Mouse (Mus musculus) left cerebral cortex, adult 9 months (tissue): Measurements from ENCODE around the gene Tmem88.
A peak's percentile ranks its signal among the peaks of the same experiment; 100 is the strongest.

Experiments
- DNase-seq, 2 experiments: peaks; one replicate each; pipeline ENCODE4 v3.0.0; 2022; ENCODE audit warnings: low spot score in 2 of 2

Tmem88 gene

GRCm38 (mm10) chr11:69382478-69383105 lies 15.4 kb downstream of the Tmem88 start:
- no peak for DNase-seq

DNA sequence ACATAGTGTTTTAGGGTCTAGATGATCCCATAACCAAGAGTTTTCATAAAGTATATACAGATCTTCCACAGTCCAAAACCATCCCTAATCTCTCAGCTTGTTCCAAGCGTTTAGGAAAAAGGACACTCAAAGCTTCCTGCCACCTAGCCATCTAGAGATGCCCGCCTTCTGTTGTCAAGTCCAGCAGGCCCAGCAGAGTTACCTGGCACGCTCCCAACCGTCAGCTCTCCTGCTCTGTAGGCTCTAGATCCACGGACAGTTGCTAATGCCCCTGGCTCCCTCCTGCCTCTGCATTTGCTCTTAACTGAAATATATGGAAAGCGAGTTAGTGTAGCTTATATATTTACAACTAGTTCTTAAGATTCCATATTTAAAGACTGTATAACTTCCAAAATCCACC lies 16.7 kb downstream of the Tmem88 start:
- DNase-seq, result no peak

- no peak for DNase-seq
These were observed 18.4 kb downstream of the Tmem88 start for GRCm38 (mm10) chr11:69379600-69379999.

GRCm38 (mm10) chr11:69377766-69378165 lies 20.3 kb downstream of the Tmem88 start:
- DNase-seq, result no peak

GRCm38 (mm10) chr11:69375646-69376045 lies 22.4 kb downstream of the Tmem88 start:
- DNase-seq, result no peak

- no peak for DNase-seq
These were observed 24.6 kb downstream of the Tmem88 start for GRCm38 (mm10) chr11:69373223-69373965.

GRCm38 (mm10) chr11:69372780-69373170 lies 25.3 kb downstream of the Tmem88 start:
- DNase-seq, result no peak

DNA sequence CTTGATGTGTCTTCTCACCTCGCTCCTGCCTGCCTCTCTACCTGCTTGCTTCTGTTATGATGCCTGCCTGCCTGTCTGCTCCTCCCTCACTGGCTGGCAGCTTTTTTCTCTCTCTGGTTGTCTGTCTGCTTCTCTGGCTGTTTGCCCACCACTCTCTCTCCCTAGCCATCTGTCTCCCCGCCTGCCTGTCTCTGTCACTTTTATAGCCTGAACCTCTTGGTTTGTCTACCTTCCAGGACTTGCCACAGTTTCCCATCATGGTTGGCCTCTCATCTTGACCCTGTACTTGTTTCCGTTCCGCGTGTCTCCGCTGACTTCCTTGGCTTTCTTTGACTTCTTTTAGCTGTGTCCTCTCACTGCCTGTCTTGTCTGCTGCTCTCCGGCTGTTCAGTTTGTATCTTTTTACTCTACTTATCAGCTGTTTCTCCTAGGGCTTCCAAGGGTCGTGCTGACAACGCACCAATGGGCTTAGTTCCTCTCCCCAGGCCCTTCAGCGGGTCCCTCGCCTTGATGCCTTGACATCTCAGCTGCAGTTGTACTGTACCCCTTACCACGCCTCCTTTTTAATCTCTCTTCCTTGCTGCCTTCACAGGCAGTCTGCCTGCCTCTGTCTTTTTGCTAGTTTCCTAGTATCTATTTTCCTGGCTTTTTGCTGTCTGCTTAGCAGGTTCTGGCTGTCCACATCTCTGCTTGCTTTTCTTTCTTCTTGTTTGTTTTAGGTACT lies 25.8 kb downstream of the Tmem88 start:
- peak in 1 of 2 experiments; percentile 68 for DNase-seq

DNA sequence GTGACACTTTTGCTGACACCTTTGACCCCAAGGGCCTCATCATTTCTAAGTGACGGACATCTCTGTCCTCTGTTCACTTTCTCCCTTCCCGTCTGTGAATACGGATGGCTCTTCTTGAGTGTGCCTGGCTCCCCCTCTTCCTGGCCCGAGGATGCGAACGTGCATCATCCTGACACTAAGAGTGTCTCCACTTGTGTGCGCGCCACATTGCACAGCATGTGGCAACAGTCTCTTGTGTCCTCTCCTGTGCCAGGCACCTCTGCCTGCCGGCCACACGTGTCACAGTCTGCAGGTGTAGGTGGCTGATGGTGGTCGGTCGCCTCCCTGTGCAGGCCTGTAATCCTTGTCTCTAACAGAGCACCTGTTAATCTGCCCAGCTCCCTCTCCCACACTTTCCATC lies 26.4 kb downstream of the Tmem88 start:
- DNase-seq, result no peak

DNA sequence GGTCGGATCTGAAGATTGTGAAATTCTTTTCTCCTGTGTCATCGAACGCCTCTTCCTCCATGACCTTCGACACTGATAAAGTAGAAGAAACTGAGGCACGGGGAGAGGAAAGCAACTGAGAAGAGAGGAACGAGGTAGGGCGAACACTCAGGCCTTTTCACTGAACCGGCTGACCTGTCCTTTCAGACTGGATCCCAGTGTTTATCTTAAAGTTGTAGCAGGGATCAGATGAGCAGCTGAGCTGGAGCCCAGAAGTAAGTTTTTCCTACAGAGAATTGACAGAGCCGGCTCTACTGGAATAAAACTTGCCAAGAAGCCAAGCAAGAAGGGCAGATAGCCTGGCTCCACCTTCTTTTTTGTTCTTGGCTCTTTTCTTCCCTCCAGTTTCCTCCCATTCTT lies 27.2 kb downstream of the Tmem88 start:
- DNase-seq, result no peak

DNA sequence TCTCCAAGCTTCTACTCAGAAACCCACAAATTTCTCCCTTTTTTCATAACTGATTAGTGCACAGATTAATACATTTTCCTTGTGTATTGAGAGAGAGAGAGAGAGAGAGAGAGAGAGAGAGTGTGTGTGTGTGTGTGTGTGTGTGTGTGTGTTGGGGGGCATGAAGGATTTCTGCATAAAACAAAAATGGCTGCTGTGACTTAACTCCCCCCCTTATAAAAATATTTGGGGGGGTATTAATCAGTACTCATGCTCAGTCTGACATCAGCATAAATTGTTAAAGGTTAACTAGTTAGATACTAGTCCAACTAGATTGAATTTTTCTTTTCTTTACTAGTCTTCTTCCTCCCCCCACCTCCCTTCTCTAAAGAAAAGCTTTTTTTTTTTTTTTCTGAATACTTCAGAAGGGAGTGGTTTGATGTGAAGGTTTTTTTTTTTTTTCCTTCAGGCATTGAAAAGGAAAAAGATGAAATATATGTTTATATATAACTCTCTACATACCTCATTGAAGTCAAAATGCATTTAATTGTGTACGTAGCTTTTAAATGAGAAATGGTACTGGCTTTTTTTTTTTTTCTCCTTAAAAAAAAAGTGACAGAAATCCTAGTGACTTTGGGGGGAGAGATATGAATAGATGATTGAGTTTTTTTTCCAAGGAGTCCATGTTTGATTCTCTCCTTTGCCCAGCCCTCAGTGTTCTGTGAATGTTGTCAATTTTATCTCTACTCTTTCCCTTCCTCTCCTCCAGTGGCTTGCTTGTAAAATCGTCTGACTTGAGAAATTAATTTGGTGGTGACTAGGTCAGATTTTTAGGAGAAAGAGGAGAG lies 27.8 kb downstream of the Tmem88 start:
- DNase-seq, result no peak

DNA sequence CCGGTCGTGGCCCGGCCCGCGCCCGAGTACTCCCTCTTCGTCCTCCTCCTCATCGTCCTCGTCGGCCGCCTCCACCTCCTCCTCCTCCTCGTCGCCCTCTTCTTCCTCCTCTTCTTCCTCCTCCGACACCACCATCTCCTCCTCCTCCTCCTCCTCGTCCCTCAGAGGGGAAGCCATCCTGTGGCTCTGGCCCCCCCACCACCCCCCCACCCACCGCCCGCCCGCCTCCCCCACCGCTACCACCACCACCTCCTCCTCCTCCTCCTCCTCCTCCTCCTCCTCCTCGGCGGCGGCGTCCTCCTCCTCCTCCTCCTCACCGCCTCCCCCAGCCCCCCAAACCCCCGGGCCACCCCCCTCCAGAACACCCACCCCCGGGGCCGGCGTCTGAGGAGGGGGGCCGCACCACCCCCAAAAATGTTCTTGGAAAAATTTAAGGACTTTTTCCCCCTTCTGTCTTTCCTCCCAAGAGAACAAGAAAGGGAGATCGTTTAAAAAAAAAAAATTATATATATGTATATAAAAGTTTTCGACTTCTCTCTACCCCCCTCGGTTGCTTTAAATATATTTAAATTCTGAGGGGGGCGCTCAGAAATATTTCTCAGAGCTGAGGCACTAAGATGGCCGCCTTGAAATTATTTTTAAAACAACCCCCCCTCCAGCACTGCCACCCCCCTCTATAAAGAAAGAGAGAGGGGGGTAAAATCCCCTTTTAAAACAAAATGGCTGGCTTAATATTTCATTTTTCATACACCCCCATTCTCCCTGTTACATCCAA lies 28.6 kb downstream of the Tmem88 start, which contains the start of gene Chd3:
TSS of gene Chd3 (minus strand) at position 192 of the 775 bp plus-strand sequence.
- no peak for DNase-seq

DNA sequence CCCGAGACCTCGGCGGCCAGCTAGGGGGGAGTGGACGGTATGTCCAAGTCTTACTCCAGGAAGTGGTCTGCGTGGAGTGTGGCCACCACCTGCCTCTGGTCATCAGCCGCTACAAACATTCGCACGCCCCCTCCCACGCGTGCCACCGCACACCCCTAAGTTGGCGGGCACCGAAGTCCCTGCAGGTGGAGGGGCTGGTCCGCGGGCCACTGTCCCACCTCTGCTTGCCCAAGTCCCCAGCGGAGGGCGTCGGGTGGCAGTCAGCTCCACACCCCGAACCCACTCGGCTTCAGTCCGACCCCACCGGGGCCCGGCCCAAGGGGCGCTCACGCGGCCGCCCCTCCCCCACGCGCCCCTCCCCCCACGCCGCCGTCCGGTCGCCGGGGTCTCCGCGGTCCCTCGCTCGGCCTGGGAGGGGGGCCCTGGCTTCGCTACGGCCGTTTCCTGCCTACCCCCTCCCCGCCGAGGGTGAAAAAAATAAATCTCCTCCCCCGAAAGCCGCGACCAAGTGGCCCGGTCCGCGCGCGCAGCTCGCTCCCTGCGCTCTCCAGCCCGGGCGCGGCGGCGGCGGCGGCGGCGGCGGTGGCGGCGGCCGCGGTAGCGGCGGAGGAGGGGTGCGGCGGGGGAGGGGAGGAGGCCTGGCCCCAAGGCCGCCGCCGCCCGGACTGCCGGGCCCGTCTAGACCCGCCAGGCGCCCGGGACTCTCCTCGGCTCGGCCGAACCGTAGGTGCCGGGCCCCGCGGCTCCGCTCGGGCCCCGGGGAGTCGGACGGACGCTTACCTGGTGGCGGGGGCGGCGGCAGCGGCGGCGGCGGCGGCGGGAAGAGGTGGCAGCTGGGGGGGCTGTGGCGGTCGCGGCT lies 29.4 kb downstream of the Tmem88 start:
- DNase-seq, result no peak

DNA sequence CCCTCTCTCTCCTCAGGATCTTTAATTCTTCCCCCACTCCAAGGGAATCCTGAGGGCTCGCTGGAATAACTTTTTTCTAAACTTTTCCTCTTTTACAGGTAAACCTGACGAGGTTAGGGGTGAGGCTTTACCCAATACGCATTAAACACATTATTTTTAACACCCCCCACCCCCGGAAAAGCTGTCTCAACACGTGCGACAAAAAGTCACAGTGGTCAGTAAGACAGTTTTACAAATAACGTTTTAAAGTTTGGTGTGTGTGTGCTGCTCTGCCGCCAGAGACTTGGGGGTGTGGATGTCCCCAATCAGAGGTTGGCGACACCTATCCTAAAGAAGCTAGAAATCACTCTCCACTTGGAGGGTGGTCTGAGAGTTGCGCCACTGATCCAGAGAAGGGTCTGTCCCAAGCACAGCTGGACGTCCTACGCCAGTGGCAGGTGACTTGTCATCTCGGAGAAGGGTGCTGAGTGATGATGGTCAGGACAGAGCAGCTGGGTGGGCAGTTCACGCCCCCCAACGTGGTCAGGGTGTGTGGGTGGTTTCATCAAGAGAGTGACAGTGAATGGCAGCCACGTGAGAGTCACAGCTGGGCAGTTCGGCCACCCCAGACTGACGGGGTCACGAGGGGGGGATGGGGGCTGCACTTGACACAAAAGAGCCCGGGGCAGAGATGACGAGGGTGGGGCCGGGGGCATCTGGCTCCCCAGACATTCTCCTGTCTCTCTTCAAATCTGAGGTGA lies 30.2 kb downstream of the Tmem88 start:
- peak in 1 of 2 experiments; percentile 31 for DNase-seq

- peak in 1 of 2 experiments; percentile 53 for DNase-seq
These were observed 31.0 kb downstream of the Tmem88 start for GRCm38 (mm10) chr11:69366855-69367615.

GRCm38 (mm10) chr11:69366157-69366854 lies 31.7 kb downstream of the Tmem88 start:
- DNase-seq, result peak; percentile 91 to 94

GRCm38 (mm10) chr11:69365722-69366121 lies 32.3 kb downstream of the Tmem88 start:
- peak in 1 of 2 experiments; percentile 14 for DNase-seq

DNA sequence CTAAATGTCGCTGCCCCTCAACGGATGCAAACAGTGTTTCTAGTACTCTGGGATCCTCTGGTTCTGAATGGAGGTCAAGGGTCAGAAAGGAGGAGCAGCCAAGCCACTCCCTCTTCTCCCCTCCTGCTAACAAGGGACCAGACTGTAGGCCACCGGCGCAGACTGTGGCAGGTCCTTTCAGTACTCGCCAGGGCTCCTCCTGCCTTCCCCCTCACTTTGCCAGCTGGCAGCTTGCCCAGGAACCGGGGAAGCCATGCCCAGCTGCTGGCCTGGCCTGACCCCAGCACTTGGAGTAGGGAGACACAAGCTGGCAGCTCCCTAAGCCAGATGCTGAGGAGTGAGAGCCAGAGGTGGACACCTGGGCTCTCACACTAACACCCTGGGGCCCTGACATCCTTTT lies 33.1 kb downstream of the Tmem88 start:
- peak; percentile 81 to 92 for DNase-seq
